Mouse (Mus musculus) spleen, adult 2 months (tissue): ENCODE data around the gene Itpripl2. TPM values are rescaled to one million over a fixed set of nuclear protein-coding genes. Genes with fewer than 3 reads are reported as not detected.

ENCODE experiments used
- DNase-seq, 2 experiments: peaks; one replicate each; pipeline versions ENCODE4 v3.0.0 to v3.0.0-alpha.2; 2012 to 2021; ENCODE audit warnings: low spot score in 2 of 2, low read depth in 1 of 2
- H3K27ac ChIP-seq: fragments of 200-500 bp; 2 replicates; pipeline ENCODE4 v1.5.1; 2012; ENCODE audit warnings: low read length, inconsistent platforms; ENCODE audit not compliant: insufficient read depth
- H3K27me3 ChIP-seq: fragments of 200-500 bp; 2 replicates; pipeline ENCODE4 v1.6.1; 2012; ENCODE audit warnings: mild to moderate bottlenecking, moderate library complexity, low read length, inconsistent platforms; ENCODE audit not compliant: control insufficient read depth, insufficient read depth
- H3K36me3 ChIP-seq: fragments of 200-500 bp; 2 replicates; pipeline ENCODE4 v1.6.1; 2012; ENCODE audit warnings: mild to moderate bottlenecking, low read length, inconsistent platforms; ENCODE audit not compliant: control insufficient read depth, insufficient read depth
- H3K4me1 ChIP-seq: fragments of 200-500 bp; 2 replicates; pipeline ENCODE4 v1.6.1; 2011; ENCODE audit warnings: inconsistent platforms; ENCODE audit not compliant: control insufficient read depth, insufficient read depth, insufficient read length
- H3K4me3 ChIP-seq: fragments of 200-500 bp; 2 replicates; pipeline ENCODE4 v1.5.1; 2011; ENCODE audit warnings: mild to moderate bottlenecking, inconsistent platforms; ENCODE audit not compliant: insufficient read depth, insufficient read length; ENCODE audit errors: extremely low read depth
- CTCF ChIP-seq: fragments of 200-500 bp; IDR thresholded peaks from 2 replicates; pipeline ENCODE4 v1.5.1; 2011; ENCODE audit warnings: mild to moderate bottlenecking, inconsistent platforms; ENCODE audit not compliant: insufficient read depth, insufficient read length, insufficient replicate concordance; ENCODE audit errors: extremely low read depth
- POLR2A ChIP-seq: fragments of 200-500 bp; IDR thresholded peaks from 2 replicates; pipeline ENCODE4 v1.6.1; 2011; ENCODE audit warnings: low read depth, low read length, inconsistent platforms
- WGBS: fragments of 180-500 bp; shearing (Covaris S2); methylation state at CpG from one replicate; pipeline ENCODE4 v1.1.7; 2018; 5-methylcytosine and 5-hydroxymethylcytosine counted together
- polyA plus RNA-seq: library from polyadenylated mRNA; depleted of rRNA; stranded (reverse); fragments of >200 nt; gene quantifications from 2 replicates; pipeline ENCODE4 v1.2.3, GENCODE M21; 2012

Gene Itpripl2
- polyA plus RNA-seq, 1 experiment = 7.6 TPM

- Histone ChIP-seq H3K4me1 (no peaks in the 10 kb centered on the region), H3K27me3 (no peaks in the 10 kb centered on the region), H3K4me3 (no peak overlapping the region), H3K36me3 (no peaks in the 10 kb centered on the region), H3K27ac (no peak overlapping the region)
- 86% methylated on average over 5 of the region's 5 CpGs for WGBS
- TF ChIP-seq POLR2A (no peak), CTCF (no peak)
- no peak for DNase-seq
These were observed 15.3 kb downstream of the Itpripl2 start for GRCm38 (mm10) chr7:118476428-118476827.

GRCm38 (mm10) chr7:118475008-118475705 lies 16.6 kb downstream of the Itpripl2 start:
- no peaks in the 10 kb centered on the region for H3K36me3 ChIP-seq
- no peak overlapping the region for H3K27ac ChIP-seq
- 85% methylated on average over 7 of the region's 7 CpGs for WGBS
- TF ChIP-seq CTCF (no peak), POLR2A (no peak)
- no peak overlapping the region for H3K4me3 ChIP-seq
- no peak for DNase-seq
- H3K27me3 ChIP-seq = no peaks in the 10 kb centered on the region
- H3K4me1 ChIP-seq = no peaks in the 10 kb centered on the region

- WGBS = 90% methylated on average over 1 of the region's 1 CpGs
These were observed 18.9 kb downstream of the Itpripl2 start for GRCm38 (mm10) chr7:118472886-118473285.

GRCm38 (mm10) chr7:118468060-118468459 lies 23.7 kb downstream of the Itpripl2 start:
- Histone ChIP-seq H3K4me1 (no peaks in the 10 kb centered on the region), H3K27me3 (no peaks in the 10 kb centered on the region), H3K4me3 (no peak overlapping the region), H3K36me3 (no peaks in the 10 kb centered on the region), H3K27ac (no peak overlapping the region)
- WGBS = 88% methylated on average over 3 of the region's 3 CpGs
- no peak for DNase-seq
- no peak for TF ChIP-seq CTCF
- no peak for TF ChIP-seq POLR2A

More at GRCm38 (mm10) chr7:118472886-118473285, 18.9 kb downstream of the Itpripl2 start:
- no peaks in the 10 kb centered on the region for H3K4me1 ChIP-seq
- no peak for DNase-seq
- no peak overlapping the region for H3K27ac ChIP-seq
- H3K4me3 ChIP-seq = no peak overlapping the region
- H3K36me3 ChIP-seq = no peaks in the 10 kb centered on the region
- no peaks in the 10 kb centered on the region for H3K27me3 ChIP-seq
- TF ChIP-seq CTCF (no peak), POLR2A (no peak)

- 70% methylated on average over 4 of the region's 4 CpGs for WGBS
- Histone ChIP-seq H3K27ac (no peak overlapping the region), H3K27me3 (no peaks in the 10 kb centered on the region), H3K4me1 (no peaks in the 10 kb centered on the region), H3K36me3 (no peaks in the 10 kb centered on the region), H3K4me3 (no peak overlapping the region)
- no peak for TF ChIP-seq POLR2A
- TF ChIP-seq CTCF = no peak
- DNase-seq = no peak
These were observed 27.3 kb downstream of the Itpripl2 start for GRCm38 (mm10) chr7:118464432-118464831.

GRCm38 (mm10) chr7:118462818-118463762 lies 28.7 kb downstream of the Itpripl2 start:
- no peak overlapping the region for H3K4me3 ChIP-seq
- H3K27me3 ChIP-seq = no peaks in the 10 kb centered on the region
- WGBS = 61% methylated on average over 11 of the region's 11 CpGs
- no peaks in the 10 kb centered on the region for H3K4me1 ChIP-seq
- TF ChIP-seq CTCF (no peak), POLR2A (no peak)
- H3K27ac ChIP-seq = no peak overlapping the region
- DNase-seq = no peak
- H3K36me3 ChIP-seq = no peaks in the 10 kb centered on the region
